Mouse (Mus musculus) CD8-positive naive resting alpha-beta T cell, adult 2 months (primary cell): ENCODE data around the gene Abhd14a.

Experiments
- DNase-seq, 2 experiments: peaks; one replicate each; pipeline ENCODE4 v3.0.0; 2022; ENCODE audit warnings: low read depth in 2 of 2, low spot score in 2 of 2

Abhd14a gene

DNA sequence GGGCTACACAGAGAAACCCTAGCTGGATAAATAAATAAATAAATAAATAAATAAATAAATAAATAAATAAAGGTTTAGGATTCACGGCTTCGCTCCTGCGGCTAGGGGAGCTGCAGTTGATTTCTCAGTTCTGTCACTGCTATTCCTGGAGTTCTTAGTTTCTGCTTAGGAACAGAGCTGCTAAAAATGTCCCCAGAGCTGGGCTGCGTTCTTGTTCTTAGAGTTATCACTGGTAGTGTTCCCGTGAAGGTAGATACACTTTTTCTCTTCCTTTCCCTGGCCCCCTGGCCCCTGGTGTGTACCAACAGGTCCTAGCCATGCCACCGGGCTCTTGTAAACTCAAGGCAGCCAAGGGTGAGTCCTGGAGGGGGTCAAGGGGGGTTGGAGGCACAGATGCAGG is 30.7 kb downstream of the Abhd14a start:
- no peak for DNase-seq

DNA sequence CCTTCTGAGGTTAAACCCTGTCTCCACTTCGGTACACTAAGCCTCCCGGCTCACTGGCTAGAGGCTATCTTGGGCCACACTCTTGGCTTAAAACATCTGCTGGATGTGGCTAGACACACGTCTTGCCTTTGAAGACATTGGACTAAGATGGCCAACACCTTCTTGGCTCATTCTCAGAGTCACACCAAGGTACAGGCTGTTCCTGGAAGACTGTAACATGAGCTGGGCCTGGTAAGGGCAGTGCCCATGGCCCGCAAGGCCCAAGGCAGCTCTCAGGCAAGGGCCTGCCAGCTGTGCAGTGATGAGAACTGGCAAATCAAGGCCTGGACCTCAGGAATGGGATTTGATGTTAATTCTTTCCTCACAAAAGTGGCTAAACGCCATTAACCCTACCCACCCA is 33.9 kb downstream of the Abhd14a start:
- no peak for DNase-seq

DNA sequence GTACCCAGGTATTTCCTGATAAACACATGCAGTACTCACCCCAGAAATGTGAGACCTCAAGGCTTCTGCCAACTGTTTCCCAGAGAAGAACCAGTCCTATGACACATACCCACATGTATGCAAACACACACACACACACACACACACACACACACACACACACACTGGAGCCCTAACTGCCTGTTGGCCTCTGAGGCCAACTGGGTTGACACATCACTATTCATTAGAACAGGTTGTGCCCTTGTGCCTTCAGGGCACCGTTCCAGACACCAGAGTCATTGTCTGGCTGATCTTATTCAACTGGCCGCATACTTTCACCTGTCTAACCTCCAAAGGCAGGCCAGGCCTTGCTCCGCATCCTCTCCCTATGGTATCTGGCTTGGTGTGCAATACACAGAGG is 35.3 kb downstream of the Abhd14a start:
- DNase-seq = no peak

DNA sequence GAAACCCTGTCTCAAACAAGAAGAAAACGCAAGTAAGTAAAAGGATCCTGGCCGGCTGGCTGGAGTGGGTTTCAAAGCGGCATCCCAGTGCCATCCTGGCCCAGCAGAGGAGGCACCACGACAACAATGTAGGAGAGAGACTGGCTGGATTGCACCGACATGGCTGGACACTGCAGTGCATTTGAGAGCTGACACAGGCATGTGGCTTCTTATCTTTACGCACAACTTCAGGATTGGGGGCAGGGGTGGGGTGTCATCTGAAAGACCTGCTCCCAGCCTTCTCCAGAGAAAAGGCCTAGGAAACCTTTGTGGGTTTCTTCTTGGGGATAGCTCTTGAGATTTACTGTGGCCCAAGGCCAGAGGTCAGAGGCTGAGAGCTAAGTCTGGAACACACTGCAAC is 35.7 kb downstream of the Abhd14a start:
- DNase-seq = no peak

DNA sequence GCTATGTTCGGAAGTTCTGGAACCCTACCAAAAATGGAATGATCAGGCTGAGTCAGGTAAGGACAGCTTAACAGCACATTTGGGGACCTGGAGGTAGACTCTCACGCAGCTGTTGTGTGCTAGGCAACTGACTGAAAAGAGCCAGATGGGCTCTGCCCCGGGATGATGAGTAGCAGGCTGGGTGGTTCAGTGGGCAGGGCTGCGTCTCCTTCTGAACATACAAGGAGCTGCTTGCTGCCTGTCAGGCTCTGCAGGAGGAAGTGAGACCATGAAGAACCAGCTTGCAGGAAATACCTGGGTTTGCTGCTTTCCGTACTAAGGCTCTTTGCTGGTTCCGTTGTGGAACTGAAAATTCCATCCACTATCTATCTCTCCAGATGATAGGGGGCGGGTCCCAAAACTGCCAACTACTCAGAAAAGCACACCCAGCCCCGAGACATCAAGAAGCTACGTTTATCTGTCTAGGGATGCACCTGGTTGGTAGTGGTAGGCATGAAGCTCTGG is 36.3 kb downstream of the Abhd14a start:
- no peak for DNase-seq

DNA sequence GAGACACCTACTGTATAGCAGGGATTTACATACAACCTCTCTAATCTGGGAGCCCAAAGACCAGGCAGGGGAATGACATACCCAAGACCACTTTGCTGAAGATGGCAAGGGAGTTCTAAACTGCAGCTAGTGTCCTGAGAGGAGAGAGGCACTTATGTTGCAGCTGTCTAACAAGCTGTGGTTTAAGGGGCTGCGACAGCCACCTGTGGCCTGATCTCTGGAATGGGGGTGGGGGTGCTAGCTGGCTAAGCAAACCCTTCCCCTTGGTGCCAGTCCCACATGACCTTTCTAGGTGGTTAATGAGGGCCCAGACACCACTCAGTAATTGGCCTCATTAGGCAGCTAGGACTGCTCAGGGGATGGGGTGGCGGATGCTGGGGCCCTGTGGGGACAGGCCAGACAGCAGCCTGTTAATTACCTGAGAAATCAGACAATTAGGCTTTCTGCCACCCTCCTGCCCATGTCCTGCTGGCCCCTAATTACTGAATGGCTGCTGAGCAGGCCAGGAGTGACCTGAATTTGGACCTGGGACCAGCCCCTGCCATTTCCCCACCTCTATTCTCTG is 37.3 kb downstream of the Abhd14a start:
- no peak for DNase-seq

DNA sequence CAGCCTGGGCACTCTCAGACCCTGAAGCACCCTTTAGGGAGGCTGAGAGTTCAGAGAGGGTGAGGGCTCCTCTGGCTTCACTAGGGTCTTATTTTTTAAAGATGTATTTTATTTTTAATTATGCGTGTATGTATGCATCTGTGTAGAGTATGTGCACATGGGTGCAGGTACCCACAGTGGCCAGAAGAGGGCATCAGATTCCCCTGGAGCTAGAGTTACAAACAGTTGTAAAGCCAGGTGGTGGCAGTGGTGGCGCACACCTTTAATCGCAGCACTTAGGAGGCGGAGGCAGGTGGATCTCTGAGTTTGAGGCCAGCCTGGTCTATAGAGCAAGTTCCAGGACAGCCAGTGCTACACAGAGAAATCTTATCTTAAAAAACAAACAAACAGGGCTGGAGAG is 38.4 kb downstream of the Abhd14a start:
- no peak for DNase-seq

DNA sequence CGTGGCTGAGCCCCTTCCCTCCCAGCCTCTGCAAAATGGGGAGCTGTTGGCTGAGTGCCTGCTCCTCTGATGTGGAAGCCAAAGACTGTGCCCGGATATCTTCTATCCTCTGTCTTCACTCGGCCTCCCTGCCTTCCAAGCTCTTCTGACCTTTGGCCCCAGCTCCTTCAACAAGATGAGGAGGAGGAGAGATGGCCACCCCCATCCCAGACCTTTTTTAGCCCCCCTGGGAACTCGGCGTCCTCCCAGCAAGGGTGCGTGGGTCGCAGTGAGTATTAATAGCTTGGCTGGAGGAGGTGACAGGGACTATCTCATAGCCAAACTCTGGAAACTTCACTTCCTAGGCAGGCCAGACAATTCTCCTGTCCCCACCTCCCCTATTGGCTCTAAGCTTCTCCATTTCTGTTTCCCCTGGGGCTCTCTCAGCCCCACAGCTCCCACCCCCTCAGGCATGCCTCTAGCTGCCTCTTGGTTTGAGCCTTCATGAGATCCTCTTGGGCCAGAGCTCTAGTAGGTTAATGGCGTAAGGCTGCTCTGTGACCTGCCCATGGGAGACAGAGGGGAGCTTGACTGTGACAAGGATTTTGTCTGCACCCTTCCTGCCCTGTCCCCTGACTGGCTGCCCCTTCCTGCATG is 40.9 kb downstream of the Abhd14a start:
- DNase-seq = no peak

DNA sequence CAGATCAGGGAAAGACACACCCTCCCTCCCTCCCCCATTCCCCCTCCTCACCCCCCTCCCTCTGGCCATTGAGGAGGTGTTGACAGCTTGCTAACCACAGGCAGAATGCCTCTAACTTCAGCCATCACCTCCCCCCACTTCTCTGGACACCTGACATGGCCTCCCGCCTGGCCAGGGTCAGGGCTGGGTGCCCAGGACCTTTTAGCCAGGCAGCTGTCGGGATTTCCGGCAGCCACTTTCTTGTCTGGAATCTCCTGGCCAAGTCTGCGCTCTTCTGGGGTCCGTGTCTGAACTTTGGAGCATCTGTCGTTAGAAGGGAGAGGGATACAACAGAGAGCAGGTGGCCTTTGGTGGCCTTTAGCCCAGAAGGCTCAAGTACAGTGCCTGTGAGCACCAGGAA is 42.2 kb downstream of the Abhd14a start:
- no peak for DNase-seq

DNA sequence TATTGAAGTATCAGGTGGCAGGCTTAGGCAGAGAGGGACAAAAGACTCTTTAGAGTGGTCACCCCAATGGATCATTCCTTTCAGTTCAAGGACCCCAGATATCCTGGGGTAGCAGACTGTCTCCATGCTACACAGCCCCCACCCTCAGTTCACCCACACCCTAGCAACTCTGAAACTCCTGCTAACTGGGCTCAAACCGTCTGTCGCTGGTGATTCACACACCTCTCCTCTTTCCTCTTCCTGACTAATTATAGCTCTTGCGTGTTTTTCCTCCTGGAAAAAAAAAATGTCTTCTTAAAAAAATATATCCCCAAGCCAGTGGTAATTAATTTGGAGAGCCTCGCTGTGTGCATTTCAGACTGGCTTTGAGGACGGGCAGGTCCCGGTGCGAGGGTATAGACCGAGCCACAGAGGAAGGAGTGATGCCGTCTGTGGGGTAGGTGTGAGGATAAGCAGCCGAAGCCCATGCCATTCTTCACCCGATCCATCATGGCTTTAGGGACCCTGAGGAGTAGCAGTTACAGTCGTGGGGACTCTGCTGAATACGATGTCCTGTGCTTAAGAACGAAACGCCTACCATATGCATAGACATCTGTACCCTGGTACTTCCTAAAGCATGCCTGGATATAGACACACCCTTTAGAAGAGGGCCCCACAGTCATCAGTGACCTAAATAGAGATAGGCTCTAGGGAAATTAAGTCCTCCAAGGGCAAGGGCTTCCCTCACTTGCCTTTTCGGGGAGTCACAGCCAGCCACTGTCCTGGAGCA is 44.7 kb downstream of the Abhd14a start:
- DNase-seq = no peak

DNA sequence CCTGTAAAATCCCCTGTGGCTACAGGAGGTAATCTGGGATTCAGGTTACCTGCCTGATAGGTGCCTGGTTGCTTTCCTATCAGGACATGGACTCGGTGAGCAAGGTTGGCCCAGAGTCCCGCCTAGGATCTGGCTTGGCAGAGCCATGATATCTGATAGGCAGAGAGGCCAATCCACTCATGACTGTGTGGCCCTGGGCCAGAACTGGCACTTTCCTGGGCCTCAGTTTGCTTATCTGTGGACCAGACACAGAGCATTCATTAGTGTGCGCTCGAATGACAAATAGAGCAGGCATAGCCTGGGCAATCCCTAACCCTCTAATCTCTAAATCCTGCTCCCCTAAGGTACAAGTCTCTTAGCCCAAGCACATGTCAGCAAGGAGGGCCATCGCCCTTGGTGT is 45.3 kb downstream of the Abhd14a start:
- DNase-seq = no peak

DNA sequence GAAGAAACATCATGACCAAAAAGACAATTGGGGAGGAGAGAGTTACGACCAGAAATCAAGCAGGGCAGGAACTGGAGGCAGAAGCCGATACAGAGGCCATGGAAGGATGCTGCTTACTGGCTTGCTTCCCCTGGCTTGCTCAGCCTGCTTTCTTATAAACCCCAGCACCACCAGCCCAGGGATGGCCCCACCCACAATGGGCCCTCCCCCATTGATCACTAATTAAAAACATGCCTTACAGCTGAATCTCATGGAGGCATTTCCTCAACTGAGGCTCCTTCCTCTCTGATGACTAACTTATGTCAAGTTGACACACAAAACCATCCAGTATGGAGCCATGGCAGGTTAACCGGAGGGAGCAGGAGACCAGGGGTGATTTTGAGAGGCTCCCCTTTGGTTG is 47.7 kb downstream of the Abhd14a start:
- no peak for DNase-seq

DNA sequence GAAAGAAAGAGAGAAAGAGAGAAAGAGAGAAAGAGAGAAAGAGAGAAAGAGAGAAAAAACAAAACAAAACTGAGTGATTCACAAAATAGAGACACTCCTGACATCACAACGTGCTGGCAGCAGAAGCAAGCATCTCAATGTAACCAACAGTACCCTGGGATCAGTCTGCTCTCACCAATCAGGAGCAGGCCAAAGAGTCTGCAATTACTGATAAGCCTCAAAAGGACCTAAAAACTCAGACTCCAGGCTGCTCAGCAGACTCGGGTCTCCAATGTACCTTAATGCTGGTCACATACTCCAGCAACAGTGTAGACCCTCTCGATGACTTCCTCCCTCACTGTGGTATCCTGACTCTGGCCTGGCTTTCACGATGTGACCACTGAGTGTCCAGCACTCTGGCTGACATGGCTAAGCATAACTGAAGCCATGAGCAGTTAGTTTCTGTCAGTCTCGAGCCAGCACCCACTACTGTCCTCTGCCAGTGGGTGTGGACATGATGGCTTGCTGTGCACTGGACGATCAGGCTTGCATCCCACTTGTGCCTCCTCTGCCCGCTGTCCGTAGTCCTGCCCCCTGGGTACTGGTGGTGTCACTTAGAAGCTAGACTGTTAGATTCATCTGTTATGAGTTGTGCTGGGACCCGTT is 48.7 kb downstream of the Abhd14a start:
- no peak for DNase-seq

DNA sequence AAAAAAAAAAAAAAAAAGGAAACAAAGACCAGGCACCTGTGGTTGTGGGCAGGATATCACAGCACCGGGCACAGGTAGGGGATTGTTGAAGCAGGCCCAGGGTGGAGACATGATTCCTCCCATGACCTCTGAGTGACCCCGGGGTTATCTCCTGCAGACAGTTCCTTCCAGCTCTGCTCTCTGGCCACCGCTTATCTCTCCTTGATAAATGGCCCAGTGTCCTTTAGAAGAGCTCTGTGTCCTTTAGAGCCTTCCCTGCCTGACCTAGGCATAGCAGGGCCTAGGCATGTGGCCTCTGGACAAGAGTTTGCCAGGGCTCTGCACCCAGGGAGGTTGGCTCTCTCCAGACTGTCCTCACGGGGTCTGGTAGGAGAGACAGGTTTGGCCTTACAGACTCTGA is 49.7 kb downstream of the Abhd14a start:
- DNase-seq = no peak

DNA sequence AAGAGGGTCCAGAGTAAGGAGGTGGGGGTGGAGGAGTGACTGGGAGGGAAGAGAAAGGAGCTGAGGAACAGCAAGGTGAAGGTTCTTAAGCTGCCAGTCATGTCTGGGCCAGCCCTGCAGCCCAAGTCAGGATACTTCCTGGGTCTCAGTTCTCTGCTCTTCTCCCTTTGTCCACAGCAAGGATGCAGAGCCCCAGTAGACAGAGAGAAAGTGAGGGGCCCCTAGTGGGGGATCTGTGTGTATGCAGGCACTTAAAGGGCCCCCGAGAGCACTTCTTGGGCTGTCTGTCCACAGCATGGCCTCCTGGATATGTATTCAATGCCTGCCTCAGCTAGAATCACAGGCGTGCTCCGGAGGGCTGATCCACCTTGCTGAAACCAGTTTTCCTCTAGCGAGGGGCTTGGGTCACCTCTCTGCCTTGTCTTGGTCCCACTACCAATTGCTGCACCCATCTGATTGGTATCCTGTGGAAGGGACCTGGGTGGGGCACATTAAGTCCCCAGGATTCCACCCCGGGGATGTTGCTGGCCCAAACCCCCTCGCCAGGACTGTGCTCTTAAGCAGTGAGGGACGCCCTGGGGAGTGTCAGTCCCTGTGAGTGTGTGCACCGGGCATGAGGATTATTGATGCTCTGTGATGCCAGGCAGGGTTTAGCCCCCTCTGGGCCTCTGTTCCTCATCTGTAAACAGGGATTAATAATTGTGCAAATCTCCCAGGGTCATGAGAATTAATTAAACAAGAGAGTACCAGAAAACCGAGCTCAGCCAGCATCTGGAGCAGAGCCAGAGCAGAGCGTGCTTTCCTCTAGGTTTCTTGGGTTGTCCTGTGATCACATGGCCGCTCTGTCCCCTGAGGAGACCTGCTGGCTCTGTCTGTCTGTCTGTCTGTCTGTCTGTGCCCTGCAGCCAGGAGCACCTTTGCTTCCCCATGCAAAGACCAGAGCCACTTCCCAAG is 52.6 kb downstream of the Abhd14a start:
- DNase-seq = peak; percentile 44 to 48

DNA sequence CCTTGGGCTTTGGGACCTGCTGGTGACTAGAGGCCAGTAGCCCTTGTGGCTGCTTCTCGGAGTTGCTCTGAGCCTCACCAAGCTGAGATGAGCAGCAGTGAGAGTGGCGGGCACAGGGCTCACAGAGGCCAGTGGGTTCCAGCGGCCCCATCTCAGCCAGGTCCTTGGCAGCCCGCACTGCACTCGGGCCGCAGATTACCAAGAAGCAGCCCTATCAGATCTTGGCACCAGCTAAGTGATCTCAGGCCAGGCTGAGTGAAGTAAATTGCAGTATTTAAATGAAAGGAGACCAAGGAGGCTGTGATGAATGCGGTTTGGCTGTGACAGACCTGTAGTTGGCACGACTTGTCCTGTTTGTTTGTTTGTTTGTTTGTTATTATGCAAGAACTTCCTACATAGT is 53.9 kb downstream of the Abhd14a start:
- DNase-seq = no peak

DNA sequence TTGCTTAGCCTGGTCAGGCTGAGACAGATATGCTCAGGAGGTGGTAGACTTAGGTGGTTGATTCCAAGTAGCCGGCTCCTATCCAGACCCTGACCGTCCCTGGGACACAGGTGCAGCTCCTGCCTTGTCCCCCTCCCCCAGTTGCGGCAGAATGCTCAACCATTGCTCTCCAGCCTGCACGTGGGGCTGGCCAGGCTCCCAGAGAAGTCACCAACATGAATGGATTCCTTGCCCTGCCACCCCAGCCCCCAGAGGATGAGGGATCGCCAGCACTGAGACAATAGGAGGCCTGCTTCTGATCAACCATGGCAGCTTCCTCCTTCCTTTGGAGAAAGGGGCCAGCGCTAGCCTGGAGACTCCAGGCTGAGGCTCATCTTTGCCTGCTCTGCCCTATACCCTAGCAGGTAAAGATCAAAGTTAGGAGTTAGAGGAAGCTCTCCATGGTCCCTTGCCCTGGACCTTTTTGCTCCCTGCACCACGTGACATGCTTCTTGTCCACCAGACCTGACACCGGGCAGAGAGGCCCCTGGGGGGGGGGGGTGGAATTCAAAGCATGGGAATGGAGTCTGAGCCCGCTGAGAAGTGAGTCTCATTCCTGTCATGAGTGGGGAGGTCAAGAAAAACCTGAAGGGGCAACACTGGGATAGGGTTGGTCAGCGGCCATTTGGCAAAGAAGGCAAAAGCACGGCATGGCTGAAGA is 54.5 kb downstream of the Abhd14a start:
- DNase-seq = no peak
